Mouse (Mus musculus) ES-E14 (cell line): ENCODE data around the gene Tfap2e.

Source experiments
- CHD2 ChIP-seq: IDR thresholded peaks from 2 replicates; pipeline ENCODE4 v1.6.1; 2014; ENCODE audit warnings: mild to moderate bottlenecking, low read depth, low read length, inconsistent platforms
- MAFK ChIP-seq: IDR thresholded peaks from 2 replicates; pipeline ENCODE4 v1.6.1; 2014; ENCODE audit warnings: mild to moderate bottlenecking, low read depth, low read length, inconsistent platforms; ENCODE audit not compliant: insufficient read depth
- ZC3H11A ChIP-seq: IDR thresholded peaks from 2 replicates; pipeline ENCODE4 v1.6.1; 2012; ENCODE audit warnings: low read depth, mild to moderate bottlenecking, inconsistent platforms, low read length, borderline replicate concordance
- ZNF384 ChIP-seq: IDR thresholded peaks from 2 replicates; pipeline ENCODE4 v1.6.1; 2012; ENCODE audit warnings: low read depth, low read length, inconsistent platforms

DNA sequence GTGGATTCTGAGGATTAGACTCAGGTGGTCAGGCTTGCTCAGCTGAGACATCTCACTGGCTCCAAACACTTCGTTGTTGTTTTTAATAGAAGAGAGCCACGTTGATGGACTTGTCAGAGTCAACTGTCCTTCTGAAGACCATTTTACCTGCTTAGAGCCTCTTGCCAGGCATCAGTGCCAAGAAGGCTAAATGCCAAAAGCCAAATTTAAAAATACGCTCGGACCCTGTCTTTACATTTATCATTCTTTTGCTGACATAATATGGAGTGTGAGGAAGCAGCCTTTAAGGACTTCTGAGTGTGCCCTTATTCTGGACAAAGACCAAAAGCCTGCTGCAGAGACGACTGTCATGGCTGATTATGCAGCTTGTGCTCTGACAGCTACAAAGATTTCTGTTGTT is 22.3 kb upstream of the Tfap2e start:
- TF ChIP-seq ZNF384: no peak
- no peak for TF ChIP-seq ZC3H11A
- no peak for TF ChIP-seq CHD2
- no peak for TF ChIP-seq MAFK
